Mouse (Mus musculus) E14TG2a.4 (cell line): ENCODE results near the gene Sp4.

Source experiments
- CTCF ChIP-seq: conservative IDR thresholded peaks from 2 replicates; pipeline ENCODE4 v1.5.1; 2014; ENCODE audit warnings: low read length
- NANOG ChIP-seq: IDR thresholded peaks from 2 replicates; pipeline ENCODE4 v1.6.1; 2014; ENCODE audit warnings: borderline replicate concordance, low read length, mixed read lengths
- POU5F1 ChIP-seq: IDR thresholded peaks from 2 replicates; pipeline ENCODE4 v1.6.1; 2014; ENCODE audit warnings: low read length, borderline replicate concordance

DNA sequence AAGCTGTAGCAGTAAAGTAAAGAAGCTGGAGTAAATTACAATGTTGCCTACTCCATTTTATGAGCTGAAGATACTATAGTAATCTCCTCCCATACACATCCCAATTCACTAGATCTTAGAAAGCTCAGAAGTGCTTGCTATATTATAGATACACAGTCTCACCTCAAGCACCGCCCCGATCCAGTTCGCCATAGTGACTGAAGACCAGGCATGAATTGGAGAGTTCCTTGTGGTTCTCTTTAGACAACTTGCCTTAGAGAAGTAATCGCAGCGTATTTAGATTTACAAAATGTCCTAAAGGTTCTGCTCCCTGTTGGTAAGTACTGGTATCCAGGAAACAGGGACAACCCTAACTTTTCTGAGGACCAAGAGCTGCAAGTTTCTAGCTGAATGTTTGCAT, 1.8 kb upstream of the Sp4 start:
- TF ChIP-seq CTCF (no peak), NANOG (no peak), POU5F1 (no peak)
